Mouse (Mus musculus) lung, postnatal 4 days (tissue): ENCODE measurements around the gene Arhgef2.

Source experiments
- DNase-seq, 2 experiments: peaks; one replicate each; pipeline ENCODE4 v3.0.0; 2021

Arhgef2 gene

GRCm38 (mm10) chr3:88622113-88622940, 16.6 kb downstream of the Arhgef2 start:
- peak; percentile 74 to 78 for DNase-seq

GRCm38 (mm10) chr3:88622941-88623345, 17.2 kb downstream of the Arhgef2 start:
- DNase-seq, result peak; percentile 55

GRCm38 (mm10) chr3:88623346-88624135, 17.8 kb downstream of the Arhgef2 start:
- DNase-seq, result peak in 1 of 2 experiments; percentile 46

- DNase-seq, result no peak
Measured at GRCm38 (mm10) chr3:88624324-88624723, 18.6 kb downstream of the Arhgef2 start.

GRCm38 (mm10) chr3:88624951-88625350, 19.2 kb downstream of the Arhgef2 start:
- no peak for DNase-seq

GRCm38 (mm10) chr3:88625531-88625930, 19.8 kb downstream of the Arhgef2 start:
- DNase-seq, result no peak

- no peak for DNase-seq
Measured at GRCm38 (mm10) chr3:88626316-88626715, 20.6 kb downstream of the Arhgef2 start.

- no peak for DNase-seq
Measured at GRCm38 (mm10) chr3:88627114-88627513, 21.3 kb downstream of the Arhgef2 start.

- no peak for DNase-seq
Measured at GRCm38 (mm10) chr3:88627535-88627934, 21.8 kb downstream of the Arhgef2 start.

- DNase-seq, result no peak
Measured at GRCm38 (mm10) chr3:88628766-88629165, 23.0 kb downstream of the Arhgef2 start.

- DNase-seq, result no peak
Measured at GRCm38 (mm10) chr3:88629244-88629643, 23.5 kb downstream of the Arhgef2 start.

- no peak for DNase-seq
Measured at GRCm38 (mm10) chr3:88630018-88630417, 24.3 kb downstream of the Arhgef2 start.

GRCm38 (mm10) chr3:88630849-88631341, 25.1 kb downstream of the Arhgef2 start:
- DNase-seq, result peak; percentile 62 to 79

- peak in 1 of 2 experiments; percentile 40 for DNase-seq
Measured at GRCm38 (mm10) chr3:88631921-88632587, 26.3 kb downstream of the Arhgef2 start.

- DNase-seq, result no peak
Measured at GRCm38 (mm10) chr3:88633056-88633455, 27.3 kb downstream of the Arhgef2 start.

- DNase-seq, result no peak
Measured at GRCm38 (mm10) chr3:88635506-88636275, 29.9 kb downstream of the Arhgef2 start.

GRCm38 (mm10) chr3:88636555-88636986, 30.8 kb downstream of the Arhgef2 start:
- DNase-seq, result no peak

GRCm38 (mm10) chr3:88637134-88637533, 31.4 kb downstream of the Arhgef2 start:
- DNase-seq, result no peak

GRCm38 (mm10) chr3:88639239-88639638, 33.5 kb downstream of the Arhgef2 start:
- DNase-seq, result no peak

GRCm38 (mm10) chr3:88640676-88641075, 34.9 kb downstream of the Arhgef2 start:
- DNase-seq, result peak; percentile 54 to 74

GRCm38 (mm10) chr3:88643078-88643477, 37.3 kb downstream of the Arhgef2 start:
- DNase-seq, result no peak

- DNase-seq, result no peak
Measured at GRCm38 (mm10) chr3:88645937-88646336, 40.2 kb downstream of the Arhgef2 start.
